Mouse (Mus musculus) lung, postnatal 25 days (tissue): ENCODE measurements around the gene Myo18b.

Experiments
- DNase-seq: peaks from one replicate; pipeline ENCODE4 v3.0.0; 2022; ENCODE audit warnings: low spot score

Myo18b gene

GRCm38 (mm10) chr5:112895674-112896654 lies at the start of gene Myo18b:
TSS of gene Myo18b (minus strand) at chr5:112896362.
- DNase-seq: no peak

GRCm38 (mm10) chr5:112945925-112946324 lies 49.8 kb upstream of the Myo18b start:
- DNase-seq: no peak

- no peak for DNase-seq
These were observed 46.1 kb upstream of the Myo18b start for GRCm38 (mm10) chr5:112942244-112942643.

GRCm38 (mm10) chr5:112941001-112941400 lies 44.8 kb upstream of the Myo18b start:
- DNase-seq: no peak

- DNase-seq: no peak
These were observed 40.5 kb upstream of the Myo18b start for GRCm38 (mm10) chr5:112936632-112937031.

GRCm38 (mm10) chr5:112935436-112935835 lies 39.3 kb upstream of the Myo18b start:
- DNase-seq: peak; percentile 48

GRCm38 (mm10) chr5:112932878-112933567 lies 36.9 kb upstream of the Myo18b start:
- no peak for DNase-seq

- DNase-seq: no peak
These were observed 35.7 kb upstream of the Myo18b start for GRCm38 (mm10) chr5:112931901-112932300.

GRCm38 (mm10) chr5:112928201-112928881 lies 32.2 kb upstream of the Myo18b start:
- no peak for DNase-seq

GRCm38 (mm10) chr5:112925422-112925821 lies 29.3 kb upstream of the Myo18b start:
- DNase-seq: no peak

GRCm38 (mm10) chr5:112924806-112925205 lies 28.6 kb upstream of the Myo18b start:
- no peak for DNase-seq

- DNase-seq: no peak
These were observed 27.7 kb upstream of the Myo18b start for GRCm38 (mm10) chr5:112923841-112924240.

- DNase-seq: no peak
These were observed 25.8 kb upstream of the Myo18b start for GRCm38 (mm10) chr5:112921914-112922313.

- DNase-seq: no peak
These were observed 14.2 kb upstream of the Myo18b start for GRCm38 (mm10) chr5:112910381-112910780.

- DNase-seq: peak; percentile 14
These were observed 12.0 kb upstream of the Myo18b start for GRCm38 (mm10) chr5:112908169-112908614.

GRCm38 (mm10) chr5:112907504-112907903 lies 11.3 kb upstream of the Myo18b start:
- DNase-seq: no peak

GRCm38 (mm10) chr5:112893462-112894060 lies 2.6 kb downstream of the Myo18b start:
- DNase-seq: no peak

- DNase-seq: no peak
These were observed 3.8 kb downstream of the Myo18b start for GRCm38 (mm10) chr5:112892411-112892810.

GRCm38 (mm10) chr5:112888651-112889050 lies 7.5 kb downstream of the Myo18b start:
- no peak for DNase-seq

- DNase-seq: peak; percentile 25
These were observed 9.3 kb downstream of the Myo18b start for GRCm38 (mm10) chr5:112886687-112887491.
